Mouse (Mus musculus): Measurements from ENCODE around the gene Entpd8.

DNA sequence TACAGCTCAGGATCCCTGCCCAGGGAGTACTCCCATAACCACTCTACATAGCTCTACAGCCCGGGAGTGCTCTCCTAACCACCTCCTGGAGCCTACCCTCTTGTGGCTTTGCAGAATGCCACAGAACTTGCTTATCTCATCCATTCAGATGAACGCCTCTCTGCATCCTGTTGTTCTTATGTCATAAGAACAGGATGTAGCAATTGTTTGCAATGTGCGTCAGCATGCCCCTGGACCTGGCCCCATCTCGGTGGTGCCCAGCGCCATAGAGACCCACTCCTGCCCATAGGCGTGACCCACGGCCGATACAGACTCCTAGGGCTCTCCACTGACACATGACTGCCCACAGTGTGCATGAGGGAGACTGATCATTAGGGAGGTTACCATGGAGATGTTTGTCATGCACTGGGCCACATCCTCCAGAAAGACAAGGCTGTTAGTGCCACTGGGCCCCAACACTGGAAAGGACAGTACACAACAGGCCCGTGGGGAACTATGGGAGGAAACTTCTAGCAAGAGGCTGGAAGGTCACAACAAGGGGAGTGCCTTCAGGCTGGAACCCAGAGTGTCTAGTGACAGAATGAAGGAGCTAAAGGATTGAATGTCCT, 31.2 kb downstream of the Entpd8 start:
- TF ChIP-seq CTCF (conservative IDR thresholded peaks at IDR 0.05; ENCODE audit: insufficient read depth, insufficient read length, low read depth, low read length) (no peak), POLR2A (IDR thresholded peaks at IDR 0.05; ENCODE audit: low read depth, low read length) (no peak)

Measured in kidney, adult 2 months (tissue).